8 mouse cellular contexts compared by ENCODE assay signal in the genomic region with DNA sequence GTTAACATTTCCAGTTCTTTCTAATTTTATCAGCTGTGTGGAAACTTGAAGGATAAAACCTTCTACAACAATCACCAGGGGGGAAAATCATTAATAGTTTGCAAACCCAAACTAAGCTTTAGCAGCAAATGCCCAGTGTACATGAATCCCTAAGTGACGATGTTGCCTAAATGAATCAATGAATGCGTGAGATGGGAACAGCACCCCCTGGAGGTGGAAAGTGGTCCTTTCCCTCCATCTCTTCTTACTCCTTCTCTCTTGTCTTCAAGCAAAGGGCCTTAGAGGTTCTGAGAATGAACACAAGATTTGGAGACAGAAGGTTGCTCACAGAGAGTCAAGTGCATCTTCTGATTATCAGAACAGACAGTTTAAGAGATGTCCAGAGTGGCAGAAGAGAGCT.
DNase-seq lines count a peak whose midpoint lies in the region; ATAC-seq and TF ChIP-seq lines count a peak whose summit lies in the region.
"Had no signal": no experiment of that assay in that cellular context is flagged by ENCODE, and none has a peak within 500 bp of the region (broad histone marks: within the 10 kb centered on the region; RNA-seq: fewer than 3 reads in every experiment).

No protein-coding gene starts in this region.

- WGBS in lung, embryonic 14.5 days, result 85% methylated on average over 2 of the region's 2 CpGs

- no peak overlapping the region for H3K9ac ChIP-seq in lung, embryonic 14.5 days
- H3K9ac ChIP-seq: stomach, embryonic 15.5 days had no signal

- H3K9me3 ChIP-seq in lung, embryonic 14.5 days (ENCODE audit: low read depth, low read length), result peaks cover 4% of the 10 kb centered on the region; the same call in 1 of the 2 replicates

- no peak for ATAC-seq in lung, embryonic 14.5 days (ENCODE audit: insufficient read depth)

- TF ChIP-seq CTCF in lung, embryonic 14.5 days (IDR thresholded peaks at IDR 0.05; ENCODE audit: low read depth), result peak; percentile 59

- H3K27me3 ChIP-seq in lung, embryonic 14.5 days (ENCODE audit: insufficient read depth, low read length), result no peaks in the 10 kb centered on the region
- H3K27me3 ChIP-seq: stomach, embryonic 15.5 days had no signal

- H3K4me2 ChIP-seq in lung, embryonic 14.5 days, result no peak overlapping the region
- H3K4me2 ChIP-seq: stomach, embryonic 15.5 days had no signal

- no peak overlapping the region for H3K4me3 ChIP-seq in lung, embryonic 14.5 days (ENCODE audit: low read depth, low read length)
- H3K4me3 ChIP-seq: stomach, embryonic 15.5 days had no signal

- peak; percentile 49 for DNase-seq in lung, embryonic 14.5 days
- DNase-seq in lung, adult 18-20 months, result no peak
- peak; percentile 20 for DNase-seq in adrenal gland, adult 8-10 months
- peak; percentile 56 for DNase-seq in embryo, embryonic 10.5 days (ENCODE audit: low spot score)
- DNase-seq in layer of hippocampus, adult 9-10 months (ENCODE audit: low spot score), result peak; percentile 48
- DNase-seq in right cerebral cortex, postnatal 36 days (ENCODE audit: low spot score in 2 of 2), result peak; percentile 18 to 36
- DNase-seq in thymus, adult 18-20 months, result no peak

- H3K36me3 ChIP-seq in lung, embryonic 14.5 days (ENCODE audit: insufficient read depth), result no peaks in the 10 kb centered on the region
- H3K36me3 ChIP-seq: stomach, embryonic 15.5 days had no signal

- no peaks in the 10 kb centered on the region for H3K4me1 ChIP-seq in lung, embryonic 14.5 days (ENCODE audit: insufficient read depth)
- H3K4me1 ChIP-seq: stomach, embryonic 15.5 days had no signal

- H3K27ac ChIP-seq in lung, embryonic 14.5 days (ENCODE audit: low read depth), result no peak overlapping the region
- H3K27ac ChIP-seq: stomach, embryonic 15.5 days had no signal

Comparison
In these comparisons a context has a peak if more than half of its experiments do, and no peak if none do; other contexts are left out.
1. DNase-seq: peak in lung, embryonic 14.5 days (single experiment), adrenal gland, adult 8-10 months (single experiment), embryo, embryonic 10.5 days (single experiment), layer of hippocampus, adult 9-10 months (single experiment) and right cerebral cortex, postnatal 36 days (2 of 2); none in lung, adult 18-20 months (0 of 2) and thymus, adult 18-20 months (0 of 2).